Mouse (Mus musculus) liver, embryonic 14.5 days (tissue): ENCODE results near the gene Ube2n. TPM values are rescaled to one million over a fixed set of nuclear protein-coding genes. Genes with fewer than 3 reads are reported as not detected.

Experiments
- ATAC-seq: fragments of 200-750 bp; cut with Nextera tagmentation; 2 replicates; pipeline ENCODE4 v1.8.0; 2017; ENCODE audit warnings: moderate number of reproducible peaks, mild to moderate bottlenecking, moderate library complexity; ENCODE audit not compliant: insufficient read depth
- DNase-seq, 3 experiments: peaks; one replicate each; pipeline ENCODE4 v3.0.0-alpha.2; 2012 to 2013; ENCODE audit warnings: low read depth in 3 of 3, low spot score in 3 of 3
- H3K27ac ChIP-seq: fragments of 300-500 bp; sonication (generic); 2 replicates; pipeline ENCODE4 v1.5.1; 2014; ENCODE audit warnings: moderate library complexity, mild to moderate bottlenecking, control low read depth, inconsistent platforms
- H3K27me3 ChIP-seq: fragments of 300-500 bp; sonication (generic); 2 replicates; pipeline ENCODE4 v1.6.1; 2014; ENCODE audit warnings: mild to moderate bottlenecking, low read length, moderate library complexity; ENCODE audit not compliant: control insufficient read depth, insufficient read depth
- H3K36me3 ChIP-seq: fragments of 300-500 bp; sonication (generic); replicated peaks from 2 replicates; pipeline ENCODE4 v1.6.1; 2014; ENCODE audit warnings: low read depth; ENCODE audit not compliant: control insufficient read depth, insufficient read depth
- H3K4me1 ChIP-seq, 2 experiments: fragments of 200-500 bp in 1 of 2; fragments of 300-500 bp in 1 of 2; sonication (generic) in 1 of 2; replicated peaks; 2 replicates each; pipeline ENCODE4 v1.6.1; 2012 to 2014; ENCODE audit warnings: antibody characterized with exemption in 1 of 2, inconsistent platforms in 1 of 2, low read length in 1 of 2; ENCODE audit not compliant: control insufficient read depth in 2 of 2, insufficient read depth in 2 of 2
- H3K4me2 ChIP-seq: fragments of 300-500 bp; sonication (generic); 2 replicates; pipeline ENCODE4 v1.6.1; 2014; ENCODE audit warnings: low read depth, mild to moderate bottlenecking, control low read depth, moderate library complexity
- H3K4me3 ChIP-seq, 2 experiments: fragments of 200-500 bp in 1 of 2; fragments of 300-500 bp in 1 of 2; sonication (generic) in 1 of 2; 2 replicates each; pipeline ENCODE4 v1.5.1; 2012 to 2014; ENCODE audit warnings: low read depth in 2 of 2, low read length in 2 of 2, mild to moderate bottlenecking in 2 of 2, control low read depth in 1 of 2, inconsistent platforms in 1 of 2, moderate library complexity in 1 of 2; ENCODE audit not compliant: insufficient read depth in 1 of 2
- H3K9ac ChIP-seq: fragments of 300-500 bp; sonication (generic); replicated peaks from 2 replicates; pipeline ENCODE4 v1.6.1; 2014; ENCODE audit warnings: mild to moderate bottlenecking, control low read depth, moderate library complexity
- H3K9me3 ChIP-seq: fragments of 300-500 bp; sonication (generic); 2 replicates; pipeline ENCODE4 v1.6.1; 2016; ENCODE audit warnings: low read length, mixed read lengths; ENCODE audit not compliant: control insufficient read depth
- CTCF ChIP-seq: IDR thresholded peaks from 2 replicates; pipeline ENCODE4 v1.5.1; 2016; ENCODE audit warnings: antibody characterized with exemption, low read depth, control low read depth
- EP300 ChIP-seq: IDR thresholded peaks from 2 replicates; pipeline ENCODE4 v1.6.1; 2016; ENCODE audit warnings: antibody characterized with exemption, low read depth
- WGBS: fragments of 180-500 bp; shearing (Covaris S2); extraction: QIAGEN DNeasy Blood & Tissue Kit; methylation state at CpG from one replicate; pipeline ENCODE4 v1.1.7; 2014; ENCODE audit not compliant: insufficient replicate concordance; 5-methylcytosine and 5-hydroxymethylcytosine counted together
- microRNA-seq: library from miRNA; unstranded; fragments of <30 nt; microRNA quantifications from one replicate; pipeline ENCODE4, GENCODE M21; 2016
- polyA plus RNA-seq, 2 experiments: library from polyadenylated mRNA; depleted of rRNA in 1 of 2; stranded (reverse) in 1 of 2; unstranded in 1 of 2; fragments of >200 nt; fragmentation: Nextera tagmentation in 1 of 2; extraction: Ambion mirVana in 1 of 2; gene quantifications; 2 replicates each; pipeline versions ENCODE4 v1.2.1 to v1.2.3; 2012 to 2014

Ube2n gene
- polyA plus RNA-seq, 2 experiments, result 78.2 to 137 TPM

DNA sequence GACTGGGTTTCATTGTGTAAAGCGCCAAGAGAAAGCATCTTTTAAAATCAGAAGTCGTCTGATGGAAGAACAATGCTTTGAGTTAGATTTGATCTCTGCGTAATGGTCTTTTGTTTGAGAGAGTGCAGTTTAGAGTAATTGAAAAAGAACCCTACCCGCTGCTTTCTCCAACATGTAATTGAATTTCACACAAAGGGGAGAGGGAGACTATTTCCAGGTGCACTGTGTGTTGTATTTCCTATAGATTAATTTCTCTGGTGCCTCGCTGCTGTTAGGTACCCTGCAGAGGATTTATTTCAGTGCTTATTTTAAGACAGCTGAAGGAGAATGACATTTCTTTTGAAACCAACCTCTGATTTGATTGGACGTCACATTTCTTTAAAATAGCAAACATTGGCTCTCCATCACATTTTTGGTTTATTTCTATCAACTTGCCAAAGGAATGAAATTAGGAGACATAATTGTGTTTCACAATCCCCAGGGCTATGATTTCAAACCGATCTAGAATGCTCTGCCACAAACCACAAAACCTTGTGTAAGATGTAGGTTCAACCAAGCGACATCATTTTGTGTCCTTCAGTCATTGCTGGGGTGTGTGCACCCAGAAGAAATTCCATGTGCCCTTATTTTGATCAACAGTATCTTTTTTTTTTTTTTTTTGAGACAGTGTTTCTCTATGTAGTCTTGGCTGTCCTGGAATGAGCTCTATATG lies 72.7 kb downstream of the Ube2n start:
- H3K36me3 ChIP-seq, result no peaks in the 10 kb centered on the region
- H3K4me1 ChIP-seq, result no peaks in the 10 kb centered on the region
- H3K27ac ChIP-seq, result no peak overlapping the region
- H3K9ac ChIP-seq, result no peak overlapping the region
- no peak for TF ChIP-seq EP300
- no peak for TF ChIP-seq CTCF
- H3K9me3 ChIP-seq, result no peaks in the 10 kb centered on the region
- 63% methylated on average over 8 of the region's 8 CpGs for WGBS
- no peak overlapping the region for H3K4me2 ChIP-seq
- H3K4me3 ChIP-seq, result no peak overlapping the region
- ATAC-seq, result no peak
- no peaks in the 10 kb centered on the region for H3K27me3 ChIP-seq
- DNase-seq, result no peak

DNA sequence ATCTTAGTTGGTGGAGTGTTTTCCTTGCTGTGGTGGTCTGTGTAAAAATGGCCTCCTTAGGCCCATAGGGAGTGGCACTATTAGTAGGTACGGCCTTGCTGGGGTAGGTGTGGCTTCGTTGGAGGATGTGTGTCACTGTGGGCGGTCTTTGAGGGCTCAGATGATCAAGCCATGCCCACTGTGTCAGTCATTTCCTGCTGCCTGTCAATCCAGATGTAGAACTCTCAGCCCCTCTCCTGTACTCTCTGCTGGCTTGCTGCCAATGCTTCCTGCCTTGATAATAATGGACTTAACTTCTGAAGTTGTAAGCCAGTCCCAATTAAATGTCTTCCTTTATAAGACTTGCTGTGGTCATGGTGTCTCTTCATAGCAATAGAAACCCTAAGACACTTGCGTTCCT lies 74.3 kb downstream of the Ube2n start:
- no peak overlapping the region for H3K4me3 ChIP-seq
- H3K9me3 ChIP-seq, result no peaks in the 10 kb centered on the region
- DNase-seq (no peak), ATAC-seq (no peak)
- H3K4me2 ChIP-seq, result no peak overlapping the region
- no peaks in the 10 kb centered on the region; a peak in 1 of 4 replicates for H3K4me1 ChIP-seq
- no peaks in the 10 kb centered on the region for H3K27me3 ChIP-seq
- 67% methylated on average over 4 of the region's 4 CpGs for WGBS
- TF ChIP-seq CTCF, result no peak
- no peak for TF ChIP-seq EP300
- no peak overlapping the region for H3K9ac ChIP-seq
- no peak overlapping the region for H3K27ac ChIP-seq
- H3K36me3 ChIP-seq, result no peaks in the 10 kb centered on the region

DNA sequence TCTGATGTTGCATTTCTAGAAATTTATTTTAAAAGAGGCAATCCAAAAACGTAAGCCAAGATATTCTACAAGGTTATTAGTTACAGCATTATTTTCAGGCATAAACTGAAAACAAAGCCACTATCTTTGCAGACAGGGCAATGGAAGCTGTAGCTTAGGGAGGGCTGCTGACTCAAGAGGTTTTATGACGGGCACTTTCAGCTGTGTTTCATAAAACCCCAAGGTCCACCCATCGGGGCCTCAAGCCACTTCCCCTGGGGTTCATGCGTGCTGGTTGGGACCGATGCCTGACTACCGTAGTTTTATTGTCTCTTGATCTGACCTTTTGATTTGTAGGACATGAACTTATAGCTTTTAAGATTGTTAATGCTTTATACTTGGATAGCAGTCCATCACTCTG lies 75.3 kb downstream of the Ube2n start:
- Histone ChIP-seq H3K27ac (no peak overlapping the region), H3K36me3 (no peaks in the 10 kb centered on the region), H3K4me1 (peaks cover 0 to 3% of the 10 kb centered on the region in 2 experiments; a peak in 2 of 4 replicates), H3K4me2 (no peak overlapping the region), H3K9ac (no peak overlapping the region), H3K9me3 (no peaks in the 10 kb centered on the region), H3K4me3 (no peak overlapping the region), H3K27me3 (no peaks in the 10 kb centered on the region)
- 42% methylated on average over 6 of the region's 6 CpGs for WGBS
- ATAC-seq (no peak), DNase-seq (no peak)
- no peak for TF ChIP-seq CTCF
- TF ChIP-seq EP300, result no peak

DNA sequence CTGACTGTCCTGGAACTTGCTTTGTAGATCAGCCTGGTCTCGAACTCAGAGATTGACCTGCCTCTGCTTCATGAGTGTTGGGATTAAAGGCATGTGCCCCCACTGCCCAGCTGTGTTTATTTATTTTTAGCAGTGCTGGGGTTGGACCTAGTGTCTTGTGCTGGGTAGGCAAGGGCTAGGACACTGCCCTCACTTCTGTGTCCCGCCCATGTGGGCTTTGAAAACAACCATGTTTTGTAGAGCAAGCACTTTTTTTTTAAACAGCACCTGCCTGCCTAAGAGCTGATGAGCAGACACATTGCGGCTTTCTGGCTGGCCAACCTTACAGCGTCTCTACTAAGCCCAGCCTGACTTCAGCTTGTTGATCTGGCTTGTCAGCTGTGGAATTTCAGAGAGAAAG lies 76.3 kb downstream of the Ube2n start:
- DNase-seq, result no peak
- Histone ChIP-seq H3K4me2 (no peak overlapping the region), H3K27me3 (no peaks in the 10 kb centered on the region), H3K4me3 (no peak overlapping the region), H3K36me3 (no peaks in the 10 kb centered on the region), H3K4me1 (peaks cover 0 to 11% of the 10 kb centered on the region in 2 experiments; a peak in 3 of 4 replicates), H3K27ac (no peak overlapping the region), H3K9me3 (no peaks in the 10 kb centered on the region), H3K9ac (no peak overlapping the region)
- no peak for TF ChIP-seq EP300
- WGBS, result 62% methylated on average over 4 of the region's 4 CpGs
- no peak for ATAC-seq

DNA sequence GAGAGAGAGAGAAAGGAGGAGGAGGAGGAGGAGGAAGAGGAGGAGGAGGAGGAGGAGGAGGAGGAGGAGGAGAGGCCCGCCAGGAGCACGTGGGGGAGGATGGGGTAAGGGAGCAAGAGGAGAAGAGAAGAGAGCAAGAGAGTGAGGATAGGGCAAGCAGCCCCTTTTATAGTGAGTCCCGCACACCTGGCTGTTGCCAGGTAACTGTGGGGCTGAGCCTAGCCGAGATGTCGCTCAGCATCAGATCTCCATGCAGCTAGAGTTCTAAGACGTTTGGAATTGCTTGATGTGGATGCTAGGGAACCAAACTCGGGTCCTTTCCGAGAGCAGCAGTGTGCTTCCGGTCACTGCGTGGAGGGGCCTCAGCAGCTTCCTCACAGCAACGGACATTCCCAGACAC lies 79.5 kb downstream of the Ube2n start:
- H3K4me3 ChIP-seq, result no peak overlapping the region
- no peak overlapping the region for H3K9ac ChIP-seq
- DNase-seq (no peak), ATAC-seq (no peak)
- TF ChIP-seq CTCF (no peak), EP300 (no peak)
- no peaks in the 10 kb centered on the region for H3K9me3 ChIP-seq
- no peak overlapping the region for H3K27ac ChIP-seq
- peaks cover 0 to 15% of the 10 kb centered on the region in 2 experiments; a peak in 3 of 4 replicates for H3K4me1 ChIP-seq
- H3K4me2 ChIP-seq, result no peak overlapping the region
- 45% methylated on average over 11 of the region's 11 CpGs for WGBS
- H3K36me3 ChIP-seq, result no peaks in the 10 kb centered on the region
- H3K27me3 ChIP-seq, result no peaks in the 10 kb centered on the region

Small RNA genes lying within 50 kb of the gene (microRNA-seq; reads per million reads assigned to microRNA genes)
- 56.6 reads per million, percentile 41 among the genes with 10 or more reads in this experiment for gene Mir3058

Other genes with a start within 250 kb of the Ube2n start
- gene Cradd, start 191.0 kb upstream of the Ube2n start, polyA plus RNA-seq (2012; rRNA removed), result 2.3 and 3.6 TPM in 2 replicates
- gene Cradd, start 191.0 kb upstream of the Ube2n start, polyA plus RNA-seq (2014; fragmentation: Nextera tagmentation; extraction: Ambion mirVana), result 3.2 and 5.4 TPM in 2 replicates
- gene Socs2, start 98.0 kb upstream of the Ube2n start, polyA plus RNA-seq (2012; rRNA removed), result 1.4 and 1.5 TPM in 2 replicates
- gene Socs2, start 98.0 kb upstream of the Ube2n start, polyA plus RNA-seq (2014; fragmentation: Nextera tagmentation; extraction: Ambion mirVana), result 4.9 and 5.4 TPM in 2 replicates
- 110 and 137 TPM in 2 replicates for gene Mrpl42, start 13.2 kb upstream of the Ube2n start, polyA plus RNA-seq (2012; rRNA removed)
- 217 and 225 TPM in 2 replicates for gene Mrpl42, start 13.2 kb upstream of the Ube2n start, polyA plus RNA-seq (2014; fragmentation: Nextera tagmentation; extraction: Ambion mirVana)
- gene Nudt4, start 49.0 kb downstream of the Ube2n start, polyA plus RNA-seq (2012; rRNA removed), result 30.0 and 49.7 TPM in 2 replicates
- gene Nudt4, start 49.0 kb downstream of the Ube2n start, polyA plus RNA-seq (2014; fragmentation: Nextera tagmentation; extraction: Ambion mirVana), result 95.5 and 106 TPM in 2 replicates
- not detected in 2 replicates for gene Anapc15-ps, start 158.3 kb downstream of the Ube2n start, polyA plus RNA-seq (2012; rRNA removed)
- not detected in 2 replicates for gene Anapc15-ps, start 158.3 kb downstream of the Ube2n start, polyA plus RNA-seq (2014; fragmentation: Nextera tagmentation; extraction: Ambion mirVana)